Mouse (Mus musculus): ENCODE results near the gene B4galt5.

GRCm38 (mm10) chr2:167302641-167303040 is 46.3 kb downstream of the B4galt5 start:
- TF ChIP-seq CTCF (IDR thresholded peaks at IDR 0.05; ENCODE audit: borderline replicate concordance, insufficient read depth, low read depth, low read length) (no peak), POLR2A (IDR thresholded peaks at IDR 0.05; ENCODE audit: borderline replicate concordance, insufficient read depth, low read length) (no peak)
